Mouse (Mus musculus): ENCODE results near the gene Caprin1. TPM values are rescaled to one million over a fixed set of nuclear protein-coding genes. Genes with fewer than 3 reads are reported as not detected.

The Caprin1 gene
- total and polyA plus RNA-seq, 2 experiments, result 97.3 to 170 TPM

DNA sequence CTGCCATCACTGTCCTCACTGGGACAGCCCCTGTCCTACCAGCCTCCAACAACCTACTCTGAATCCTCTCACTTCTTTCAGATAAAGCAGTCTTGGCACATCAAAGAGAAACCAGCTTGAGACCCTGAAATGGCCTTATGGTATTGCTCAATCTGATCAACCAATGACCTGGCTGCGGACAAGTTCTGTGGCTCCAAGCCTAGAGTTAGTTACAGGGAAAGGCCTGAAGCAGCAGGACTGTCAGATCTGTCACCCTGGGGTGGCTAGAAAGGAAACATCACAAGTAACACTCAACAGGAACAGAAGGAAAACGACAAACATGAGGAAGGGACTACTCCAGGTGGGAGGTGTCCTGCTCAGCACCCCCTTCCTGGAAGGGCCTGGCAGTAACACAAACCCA is 72.9 kb downstream of the Caprin1 start:
- Histone ChIP-seq H3K27ac (replicated peaks; ENCODE audit: insufficient read depth, low read depth, low read length) (peak overlapping the region; percentile 18; the same call in 1 of the 2 replicates), H3K4me1 (ENCODE audit: control insufficient read depth, insufficient read depth, low read length) (peaks cover 16% of the 10 kb centered on the region), H3K27me3 (ENCODE audit: control insufficient read depth, insufficient read depth, low read length) (no peaks in the 10 kb centered on the region), H3K79me2 (ENCODE audit: control insufficient read depth, insufficient read depth, low read length) (peaks cover 3% of the 10 kb centered on the region; the same call in 1 of the 2 replicates), H3K9ac (ENCODE audit: low read depth, low read length) (peak overlapping the region; percentile 5; the same call in 1 of the 2 replicates), H3K4me3 (ENCODE audit: insufficient read depth, low read depth, low read length) (no peak overlapping the region), H3K36me3 (ENCODE audit: control insufficient read depth, insufficient read depth, low read length) (peaks cover 9% of the 10 kb centered on the region; the same call in 1 of the 2 replicates)
- TF ChIP-seq CTCF (IDR thresholded peaks at IDR 0.05; ENCODE audit: low read depth, low read length), result no peak
- no peak for TF ChIP-seq POLR2A (IDR thresholded peaks at IDR 0.05; ENCODE audit: extremely low read depth, insufficient read depth, low read length)
- 45% methylated on average over 2 of the region's 2 CpGs for WGBS
- peak; percentile 71 for DNase-seq (ENCODE audit: extremely low read depth, low read depth, low spot score)

DNA sequence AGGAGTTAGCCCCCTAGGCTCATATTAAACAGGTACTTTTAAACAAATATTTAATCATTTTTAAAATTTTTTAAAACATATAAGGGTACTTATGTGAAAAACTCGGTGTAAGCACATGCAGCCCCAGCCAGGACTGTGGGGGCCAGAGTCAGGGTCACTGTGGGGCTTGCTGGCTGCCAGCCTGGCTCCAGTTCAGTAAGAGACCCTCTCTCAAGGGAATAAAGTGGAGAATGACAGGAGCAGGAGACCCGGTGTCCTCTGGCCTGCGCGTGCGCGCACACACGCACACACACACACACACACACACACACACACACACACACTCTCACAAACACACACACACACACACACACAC is 78.2 kb downstream of the Caprin1 start:
- WGBS, result 96% methylated on average over 7 of the region's 7 CpGs

DNA sequence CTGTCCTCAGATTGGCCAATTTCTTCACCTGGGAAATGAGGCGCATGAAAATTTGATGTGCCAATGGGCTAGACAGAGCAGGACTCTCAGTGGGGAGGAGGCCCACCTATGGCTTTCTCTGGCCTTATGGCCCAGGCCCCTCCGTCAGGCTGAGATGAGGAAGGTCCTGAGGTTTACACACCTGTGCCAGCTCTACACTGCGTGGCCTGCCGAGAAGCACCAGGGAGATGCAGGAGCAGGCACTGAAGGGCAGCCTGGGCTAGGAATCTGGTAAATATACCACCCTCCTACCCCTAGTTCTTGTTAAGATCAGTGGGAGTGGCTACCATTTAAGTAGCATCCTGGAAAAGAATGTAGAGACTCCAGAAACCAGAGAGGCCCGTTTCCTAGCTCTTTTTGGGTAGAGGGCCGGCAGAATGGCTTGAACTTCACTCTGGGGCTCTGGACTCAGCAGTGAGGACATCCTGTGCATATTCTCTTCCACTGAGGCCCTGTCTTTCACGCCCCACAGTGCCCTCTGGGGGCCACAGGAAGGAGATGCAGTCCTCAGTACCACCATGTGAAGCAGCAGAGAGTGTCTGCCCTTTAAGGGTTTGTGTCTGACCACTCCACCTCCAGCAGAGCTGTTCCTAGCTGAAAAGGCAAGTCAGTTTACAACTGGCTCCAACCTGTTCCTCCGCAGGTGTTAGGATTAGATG is 78.7 kb downstream of the Caprin1 start:
- no peak overlapping the region for H3K4me3 ChIP-seq (ENCODE audit: insufficient read depth, low read depth, low read length)
- peak; percentile 53 for DNase-seq (ENCODE audit: extremely low read depth, low read depth, low spot score)
- no peak overlapping the region for H3K27ac ChIP-seq (replicated peaks; ENCODE audit: insufficient read depth, low read depth, low read length)
- no peaks in the 10 kb centered on the region for H3K79me2 ChIP-seq (ENCODE audit: control insufficient read depth, insufficient read depth, low read length)
- no peaks in the 10 kb centered on the region for H3K27me3 ChIP-seq (ENCODE audit: control insufficient read depth, insufficient read depth, low read length)
- H3K4me1 ChIP-seq (ENCODE audit: control insufficient read depth, insufficient read depth, low read length), result peaks cover 14% of the 10 kb centered on the region
- WGBS, result 72% methylated on average over 8 of the region's 8 CpGs
- H3K9ac ChIP-seq (ENCODE audit: low read depth, low read length), result no peak overlapping the region
- peak; percentile 97 for TF ChIP-seq CTCF (IDR thresholded peaks at IDR 0.05; ENCODE audit: low read depth, low read length)
- no peak for TF ChIP-seq POLR2A (IDR thresholded peaks at IDR 0.05; ENCODE audit: extremely low read depth, insufficient read depth, low read length)
- H3K36me3 ChIP-seq (ENCODE audit: control insufficient read depth, insufficient read depth, low read length), result peaks cover 3% of the 10 kb centered on the region; the same call in 1 of the 2 replicates

More for the DNA sequence above, 78.2 kb downstream of the Caprin1 start:
- Histone ChIP-seq H3K4me3 (ENCODE audit: insufficient read depth, low read depth, low read length) (no peak overlapping the region), H3K27ac (replicated peaks; ENCODE audit: insufficient read depth, low read depth, low read length) (no peak overlapping the region), H3K4me1 (ENCODE audit: control insufficient read depth, insufficient read depth, low read length) (peaks cover 12% of the 10 kb centered on the region), H3K27me3 (ENCODE audit: control insufficient read depth, insufficient read depth, low read length) (no peaks in the 10 kb centered on the region), H3K9ac (ENCODE audit: low read depth, low read length) (no peak overlapping the region), H3K36me3 (ENCODE audit: control insufficient read depth, insufficient read depth, low read length) (peaks cover 3% of the 10 kb centered on the region; the same call in 1 of the 2 replicates), H3K79me2 (ENCODE audit: control insufficient read depth, insufficient read depth, low read length) (no peaks in the 10 kb centered on the region)
- TF ChIP-seq POLR2A (IDR thresholded peaks at IDR 0.05; ENCODE audit: extremely low read depth, insufficient read depth, low read length), result no peak
- no peak for TF ChIP-seq CTCF (IDR thresholded peaks at IDR 0.05; ENCODE audit: low read depth, low read length)
- DNase-seq (ENCODE audit: extremely low read depth, low read depth, low spot score), result no peak

DNA sequence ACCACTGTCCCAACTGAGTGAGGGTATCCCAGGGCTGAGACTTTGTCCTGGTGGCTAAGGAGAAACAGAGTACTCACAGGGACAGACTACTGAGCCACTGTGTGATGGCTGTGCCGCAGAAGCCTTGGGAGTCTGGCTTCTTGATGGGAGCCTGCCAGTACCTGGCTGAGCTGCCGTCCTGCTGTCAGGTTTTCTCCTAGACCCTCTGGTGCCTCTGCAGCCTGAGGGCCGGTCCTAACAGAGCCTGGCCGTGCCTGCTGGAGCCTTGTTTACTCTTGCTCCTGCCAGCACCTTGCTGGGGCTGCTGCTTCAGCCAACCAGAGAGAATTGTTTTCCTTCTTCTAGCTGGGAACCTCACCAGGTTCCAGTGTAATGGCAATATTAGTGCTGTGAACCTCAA is 83.0 kb downstream of the Caprin1 start:
- Histone ChIP-seq H3K79me2 (ENCODE audit: control insufficient read depth, insufficient read depth, low read length) (no peaks in the 10 kb centered on the region), H3K36me3 (ENCODE audit: control insufficient read depth, insufficient read depth, low read length) (no peaks in the 10 kb centered on the region), H3K4me3 (ENCODE audit: insufficient read depth, low read depth, low read length) (peak overlapping the region; percentile 17; the same call in 1 of the 2 replicates), H3K27ac (replicated peaks; ENCODE audit: insufficient read depth, low read depth, low read length) (peak overlapping the region; percentile 86), H3K27me3 (ENCODE audit: control insufficient read depth, insufficient read depth, low read length) (no peaks in the 10 kb centered on the region), H3K4me1 (ENCODE audit: control insufficient read depth, insufficient read depth, low read length) (peaks cover 29% of the 10 kb centered on the region), H3K9ac (ENCODE audit: low read depth, low read length) (peak overlapping the region; percentile 53)
- WGBS, result 18% methylated on average over 4 of the region's 4 CpGs
- TF ChIP-seq POLR2A (IDR thresholded peaks at IDR 0.05; ENCODE audit: extremely low read depth, insufficient read depth, low read length) (peak; percentile 21; the same call in 1 of the 2 replicates), CTCF (IDR thresholded peaks at IDR 0.05; ENCODE audit: low read depth, low read length) (no peak)
- peak; percentile 88 for DNase-seq (ENCODE audit: extremely low read depth, low read depth, low spot score)

DNA sequence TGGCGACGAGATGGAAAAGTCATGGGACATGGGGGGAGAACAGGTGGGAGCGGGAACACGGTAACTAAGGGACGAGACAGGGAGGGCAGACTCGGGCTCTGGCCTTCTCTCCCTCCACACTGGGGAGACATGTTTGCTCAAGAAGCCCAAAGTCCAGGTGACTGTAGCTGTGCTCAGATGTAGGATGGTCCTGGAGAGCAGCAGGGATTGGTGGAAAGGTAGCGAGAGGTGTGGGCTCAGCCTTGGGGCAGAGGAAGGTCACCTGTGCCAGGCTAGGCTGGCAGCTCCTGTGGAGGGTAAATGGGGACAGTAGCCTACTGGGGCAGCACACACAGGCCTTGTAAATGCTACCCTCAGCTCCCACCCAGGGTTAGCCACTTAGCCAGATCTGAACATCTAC is 83.6 kb downstream of the Caprin1 start:
- no peaks in the 10 kb centered on the region for H3K36me3 ChIP-seq (ENCODE audit: control insufficient read depth, insufficient read depth, low read length)
- WGBS, result 25% methylated on average over 7 of the region's 7 CpGs
- DNase-seq (ENCODE audit: extremely low read depth, low read depth, low spot score), result peak; percentile 99
- peaks cover 29% of the 10 kb centered on the region for H3K4me1 ChIP-seq (ENCODE audit: control insufficient read depth, insufficient read depth, low read length)
- TF ChIP-seq POLR2A (IDR thresholded peaks at IDR 0.05; ENCODE audit: extremely low read depth, insufficient read depth, low read length), result 0 out of 2 replicates have a peak, but pooled peaks have one; percentile 16
- no peak for TF ChIP-seq CTCF (IDR thresholded peaks at IDR 0.05; ENCODE audit: low read depth, low read length)
- peak overlapping the region; percentile 87 for H3K27ac ChIP-seq (replicated peaks; ENCODE audit: insufficient read depth, low read depth, low read length)
- no peak overlapping the region for H3K4me3 ChIP-seq (ENCODE audit: insufficient read depth, low read depth, low read length)
- no peaks in the 10 kb centered on the region for H3K27me3 ChIP-seq (ENCODE audit: control insufficient read depth, insufficient read depth, low read length)
- H3K79me2 ChIP-seq (ENCODE audit: control insufficient read depth, insufficient read depth, low read length), result no peaks in the 10 kb centered on the region
- H3K9ac ChIP-seq (ENCODE audit: low read depth, low read length), result peak overlapping the region; percentile 33

Other genes starting within 250 kb of the Caprin1 start
- 6.5 and 8.6 TPM in 2 replicates for gene Abtb2, start 231.3 kb downstream of the Caprin1 start, total RNA-seq (2014; rRNA removed)
- gene Abtb2, start 231.3 kb downstream of the Caprin1 start, polyA plus RNA-seq (2012; rRNA removed), result 15.1 and 17.3 TPM in 2 replicates
- gene Nat10, start 36.4 kb downstream of the Caprin1 start, total RNA-seq (2014; rRNA removed), result 8.8 and 8.9 TPM in 2 replicates
- gene Nat10, start 36.4 kb downstream of the Caprin1 start, polyA plus RNA-seq (2012; rRNA removed), result 16.3 and 28.7 TPM in 2 replicates
- 4.5 and 5.1 TPM in 2 replicates for gene Lmo2, start 160.3 kb upstream of the Caprin1 start, total RNA-seq (2014; rRNA removed)
- 2.4 and 3.8 TPM in 2 replicates for gene Lmo2, start 160.3 kb upstream of the Caprin1 start, polyA plus RNA-seq (2012; rRNA removed)
- gene Fbxo3, start 230.1 kb upstream of the Caprin1 start, total RNA-seq (2014; rRNA removed), result 93.9 and 95.9 TPM in 2 replicates
- gene Fbxo3, start 230.1 kb upstream of the Caprin1 start, polyA plus RNA-seq (2012; rRNA removed), result 32.5 and 32.7 TPM in 2 replicates
- not detected in 2 replicates for gene 4931422A03Rik, start 230.7 kb upstream of the Caprin1 start, total RNA-seq (2014; rRNA removed)
- gene 4931422A03Rik, start 230.7 kb upstream of the Caprin1 start, polyA plus RNA-seq (2012; rRNA removed), result not detected in 2 replicates